Mouse (Mus musculus) layer of hippocampus, postnatal 10 days (tissue): ENCODE measurements at regions not wholly inside any gene's neighbourhood (a gene's known extent, or its start where the extent isn't known, plus 50 kb on each side); places are given as distances from the start of the nearest gene placed in this dataset.
A peak's percentile ranks its signal among the peaks of the same experiment; 100 is the strongest.

Source experiments
- DNase-seq, 2 experiments: peaks; one replicate each; pipeline ENCODE4 v3.0.0; 2021; ENCODE audit warnings: low spot score in 2 of 2

DNA sequence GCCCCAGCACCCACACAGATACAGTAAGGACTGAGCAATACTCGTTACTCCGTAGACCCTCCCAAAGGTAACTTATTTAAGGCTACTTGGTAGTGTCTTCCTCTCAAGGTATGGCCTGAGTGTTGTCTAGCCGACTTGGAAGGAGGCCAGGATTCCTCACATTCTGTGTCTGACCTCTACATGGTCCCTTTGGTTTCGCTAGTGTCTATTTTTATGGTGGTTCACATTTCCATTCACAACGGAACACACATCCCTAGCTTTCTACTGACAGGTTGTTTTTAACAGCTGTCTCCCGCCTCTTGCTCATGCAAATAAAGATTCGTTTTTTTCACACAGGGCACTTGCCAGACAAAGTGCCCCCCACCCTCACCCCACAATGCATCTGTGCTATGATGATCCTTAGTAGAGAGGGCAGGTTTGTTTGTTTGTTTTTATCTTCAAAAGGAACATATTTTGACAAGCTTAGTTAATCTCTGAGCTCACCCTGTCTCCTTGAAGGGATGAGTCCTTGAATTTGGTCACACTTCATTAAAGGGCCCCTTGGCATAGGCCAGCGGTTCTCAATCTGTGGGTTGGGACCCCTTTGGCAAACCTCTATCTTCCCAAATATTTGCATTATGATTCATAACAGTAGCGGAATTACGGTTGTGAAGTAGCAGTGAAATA is 52.7 kb downstream of the Phlda1 start:
- no peak for DNase-seq

DNA sequence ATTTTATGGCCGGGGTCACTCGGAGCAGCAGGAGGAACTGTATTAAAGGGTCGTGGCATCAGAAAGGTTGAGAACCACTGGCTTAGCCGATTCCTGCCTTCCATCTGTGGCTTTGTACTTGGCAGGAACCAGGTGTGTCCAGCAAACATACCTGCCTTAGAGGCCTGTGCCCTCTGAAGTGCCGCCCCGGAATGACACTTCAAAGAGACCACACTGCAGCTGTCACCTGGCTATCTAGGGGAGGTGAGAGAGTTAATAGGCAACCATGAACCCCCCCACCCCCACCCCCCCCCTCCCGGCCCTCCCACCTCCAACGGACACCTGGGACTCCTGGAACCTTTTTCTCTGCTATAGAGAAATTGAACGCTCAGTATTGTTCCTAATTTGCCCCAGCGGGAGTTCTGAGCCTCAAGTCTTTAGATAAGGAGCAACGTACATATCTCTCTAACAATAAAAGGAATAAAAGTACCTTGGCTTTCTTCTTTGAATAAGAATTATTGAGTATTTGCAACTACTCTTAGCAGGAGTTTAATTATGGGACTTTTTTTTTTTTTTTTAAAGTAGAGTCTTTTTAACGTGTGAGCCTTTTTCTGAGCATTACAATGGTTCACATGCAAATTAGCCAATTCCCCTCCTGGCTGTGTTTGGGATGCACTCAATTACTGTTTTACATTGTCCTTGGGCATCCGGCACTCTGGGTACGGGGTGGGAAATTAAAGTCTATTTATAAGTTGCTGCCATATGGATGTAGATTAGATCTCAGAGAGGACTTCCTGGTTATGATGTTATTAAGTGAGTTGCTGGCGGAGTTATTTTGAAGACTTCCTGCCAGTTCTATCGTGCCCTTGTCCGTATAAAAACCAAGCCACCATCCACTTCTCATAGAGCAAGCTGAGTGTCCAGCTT is 53.5 kb downstream of the Phlda1 start:
- DNase-seq, result no peak

DNA sequence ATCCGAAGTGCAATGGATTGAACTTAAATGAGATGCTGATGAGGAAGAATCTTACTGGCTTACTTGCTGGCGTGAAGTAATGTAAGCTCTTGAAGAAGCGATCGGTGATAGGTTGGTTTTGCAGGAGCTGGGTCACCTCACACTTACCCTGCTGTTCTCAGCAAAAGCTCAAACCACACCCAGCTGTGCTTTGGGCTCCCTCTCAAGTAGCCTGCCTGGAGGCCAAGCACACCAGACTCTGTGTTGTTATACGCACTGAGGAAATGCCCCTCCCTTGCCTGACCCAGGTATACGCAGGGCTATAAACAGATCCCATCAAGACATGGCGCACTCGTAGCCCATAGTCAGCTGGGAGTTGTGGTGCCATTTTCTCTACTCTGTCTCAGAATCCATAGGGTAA is 56.5 kb downstream of the Phlda1 start:
- no peak for DNase-seq

DNA sequence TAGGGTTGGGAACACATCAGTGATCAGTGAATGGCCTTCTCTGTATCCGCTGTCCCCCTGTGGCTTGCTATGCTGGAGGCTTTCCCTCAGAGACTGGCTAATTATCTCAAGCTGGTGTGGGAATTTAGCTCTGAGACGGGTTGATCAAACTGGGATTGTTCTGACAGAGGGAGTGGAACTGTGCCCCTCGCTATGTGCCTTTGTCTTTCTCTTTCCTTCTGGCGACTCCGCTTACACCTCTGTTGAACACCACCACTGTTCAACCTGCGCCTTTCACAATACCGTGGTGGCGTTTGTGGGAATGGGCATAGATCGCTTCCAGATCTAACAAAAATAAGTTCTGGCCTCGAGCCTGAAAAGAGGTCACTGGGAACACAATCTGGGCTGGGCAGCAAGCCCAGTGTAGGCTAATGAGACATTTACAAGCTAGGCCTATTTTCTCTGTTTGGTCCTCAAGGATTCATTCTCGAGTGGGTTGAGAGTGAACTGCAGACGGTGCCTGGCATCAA is 60.8 kb downstream of the Phlda1 start:
- peak; percentile 78 to 80 for DNase-seq

DNA sequence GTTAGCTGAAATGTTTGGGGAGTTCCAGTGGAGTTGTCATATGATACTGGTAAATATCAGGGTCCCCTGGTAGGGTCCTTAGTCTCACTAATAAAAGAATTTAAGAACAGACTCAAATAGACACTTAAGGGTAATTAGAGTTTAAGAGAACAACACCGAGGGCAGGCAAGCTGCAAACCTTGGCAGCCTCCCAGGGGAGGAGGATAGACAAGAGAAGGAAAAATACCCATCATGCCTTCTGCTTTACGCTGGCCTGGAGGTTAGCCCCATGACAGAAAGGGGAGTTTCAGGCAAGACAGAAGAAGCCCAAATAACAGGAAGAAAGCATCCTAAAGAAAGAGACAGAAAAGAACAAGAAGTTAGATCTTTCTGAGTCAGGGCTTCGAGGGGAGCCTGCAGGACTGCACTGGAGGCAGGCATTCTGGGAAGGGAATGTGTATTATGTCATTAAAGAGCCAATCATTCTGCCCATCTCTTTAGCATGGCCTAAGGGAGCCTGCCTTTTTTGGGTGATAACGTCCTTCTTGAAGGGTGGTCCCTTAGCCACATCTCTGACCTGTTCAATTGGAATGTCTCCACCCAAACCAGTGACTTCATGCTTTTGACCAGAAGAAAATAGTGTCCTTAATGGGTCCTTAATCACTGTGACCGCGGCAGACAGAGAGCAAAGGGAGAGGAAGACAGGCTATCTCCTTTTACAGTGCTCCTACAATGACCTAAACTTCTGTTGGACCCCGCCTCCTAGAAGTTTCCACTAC is 64.6 kb downstream of the Phlda1 start:
- DNase-seq, result no peak

DNA sequence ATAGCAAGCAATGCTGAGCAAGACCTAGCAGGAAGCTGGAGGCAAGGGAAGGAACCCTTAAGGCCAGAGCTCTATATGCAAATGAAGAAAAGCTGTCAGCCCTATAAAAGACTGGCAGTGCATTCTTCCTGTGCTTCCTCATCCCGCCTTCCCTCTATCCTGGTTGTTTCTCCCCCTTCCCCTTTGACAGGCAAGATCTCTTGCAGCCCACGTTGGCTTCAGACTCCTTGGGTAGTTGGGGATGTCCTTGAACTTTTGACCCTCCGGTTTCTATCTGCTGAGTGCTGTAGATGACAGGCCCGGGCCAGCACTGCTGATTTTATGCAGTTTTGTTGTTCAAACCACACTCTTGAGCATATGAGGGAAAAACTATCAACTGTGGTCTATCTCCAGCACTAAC is 68.1 kb downstream of the Phlda1 start:
- DNase-seq, result no peak

DNA sequence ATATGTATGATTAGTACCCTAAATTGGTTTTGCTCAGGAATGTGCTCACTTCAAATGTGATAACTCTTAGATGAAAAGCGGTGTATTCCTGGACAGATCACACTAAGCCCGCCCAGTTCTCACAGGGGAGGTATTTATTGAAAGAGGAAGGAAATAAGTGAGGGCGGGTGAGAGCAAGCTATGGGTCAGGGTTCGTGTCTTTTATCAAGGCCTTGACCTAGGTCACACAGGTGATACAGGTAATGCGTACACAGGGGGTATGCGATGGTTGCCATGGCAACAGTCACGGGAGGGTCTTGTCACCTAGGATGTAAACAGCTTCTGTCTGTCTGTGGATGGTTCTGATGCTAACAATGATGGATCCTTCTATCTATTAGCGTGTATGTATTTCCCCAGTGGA is 68.7 kb downstream of the Phlda1 start:
- DNase-seq, result no peak

DNA sequence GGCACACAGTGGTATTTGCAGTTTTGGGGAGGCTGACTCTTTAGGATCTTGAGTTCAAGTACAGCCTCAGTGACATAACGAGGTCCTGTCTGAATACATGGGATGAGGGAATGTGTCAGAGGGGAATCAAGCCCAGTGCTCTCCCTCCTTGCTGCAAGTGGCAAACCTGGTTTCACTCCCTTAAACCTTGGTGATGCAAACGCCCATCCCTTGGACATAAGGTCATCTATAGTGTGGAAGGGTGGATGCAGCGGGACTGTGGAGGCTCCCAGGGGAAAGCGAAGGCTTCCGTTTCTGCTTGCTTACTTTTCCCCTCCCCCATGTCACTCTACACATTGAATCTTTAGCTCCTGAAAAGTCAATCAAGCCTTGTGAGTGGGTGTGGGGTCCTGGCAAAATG is 69.2 kb downstream of the Phlda1 start:
- DNase-seq, result no peak

DNA sequence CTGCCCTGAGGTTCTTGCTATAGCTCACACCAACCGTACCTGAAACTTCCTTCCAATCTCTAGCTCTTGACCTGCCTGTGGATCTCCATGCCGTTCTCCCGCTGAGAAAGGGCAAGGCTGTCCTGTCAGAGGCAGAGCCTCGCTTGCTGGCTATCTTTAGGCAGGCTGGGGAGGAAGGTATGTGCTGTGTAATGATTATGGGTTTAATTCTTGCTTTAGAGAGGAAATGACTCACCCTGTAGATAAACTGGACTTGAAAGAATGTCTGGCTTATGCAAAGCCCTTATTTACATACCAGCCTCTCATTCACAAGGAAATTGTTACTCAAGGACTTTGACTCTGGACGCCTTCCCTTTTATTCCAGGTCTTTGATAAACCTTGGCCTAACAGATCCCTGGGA is 69.8 kb downstream of the Phlda1 start:
- no peak for DNase-seq

DNA sequence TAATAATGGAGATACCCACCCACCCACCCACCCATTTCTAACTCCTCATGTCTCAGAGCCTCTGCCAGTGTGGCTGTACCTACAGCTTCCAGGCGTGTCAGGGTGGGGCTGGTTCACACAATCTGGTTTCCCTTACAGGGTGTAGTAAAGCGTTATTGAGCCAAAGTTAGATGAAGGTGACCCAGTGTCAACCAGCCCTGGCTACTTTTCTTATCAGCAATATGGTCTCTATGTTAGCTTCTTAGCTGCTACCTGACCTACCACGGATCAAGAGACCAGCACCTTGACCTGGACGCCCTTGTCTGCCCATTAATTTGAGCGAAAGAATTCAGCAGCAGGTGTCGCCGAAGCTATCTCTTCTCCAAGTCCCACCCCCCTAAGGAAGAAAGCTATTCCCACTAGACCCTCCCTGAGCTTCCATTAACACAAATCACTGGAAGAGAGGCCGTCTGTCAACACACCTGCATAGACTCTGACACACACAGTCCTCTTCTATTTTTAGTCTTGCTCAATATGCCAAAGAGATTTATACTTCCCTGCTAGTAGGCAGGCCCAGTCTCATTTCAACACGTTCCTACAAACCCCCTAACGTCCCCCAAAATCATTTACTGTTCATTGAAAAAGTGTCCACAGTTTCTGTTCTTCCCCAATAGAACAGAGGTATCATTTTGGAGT is 70.4 kb downstream of the Phlda1 start:
- DNase-seq, result no peak

DNA sequence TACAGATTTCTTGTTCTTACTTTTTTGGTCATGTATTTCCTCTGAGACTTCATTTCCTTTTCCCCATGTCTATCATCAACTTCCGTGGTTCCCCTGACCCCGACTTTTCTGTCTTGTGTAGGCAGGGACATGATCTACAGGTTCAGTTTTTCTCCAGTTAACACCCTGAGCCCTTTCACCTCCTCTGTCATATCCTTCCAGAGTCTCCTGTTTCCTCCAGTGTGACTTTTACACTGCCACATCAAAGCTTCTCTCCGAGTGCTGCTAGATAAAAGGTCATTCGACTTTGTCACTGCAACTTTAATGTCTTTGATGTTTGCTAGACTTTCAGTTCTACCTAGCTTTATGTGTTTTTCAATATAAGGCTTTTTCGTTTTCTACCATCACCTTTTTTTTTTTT is 72.5 kb downstream of the Phlda1 start:
- no peak for DNase-seq

DNA sequence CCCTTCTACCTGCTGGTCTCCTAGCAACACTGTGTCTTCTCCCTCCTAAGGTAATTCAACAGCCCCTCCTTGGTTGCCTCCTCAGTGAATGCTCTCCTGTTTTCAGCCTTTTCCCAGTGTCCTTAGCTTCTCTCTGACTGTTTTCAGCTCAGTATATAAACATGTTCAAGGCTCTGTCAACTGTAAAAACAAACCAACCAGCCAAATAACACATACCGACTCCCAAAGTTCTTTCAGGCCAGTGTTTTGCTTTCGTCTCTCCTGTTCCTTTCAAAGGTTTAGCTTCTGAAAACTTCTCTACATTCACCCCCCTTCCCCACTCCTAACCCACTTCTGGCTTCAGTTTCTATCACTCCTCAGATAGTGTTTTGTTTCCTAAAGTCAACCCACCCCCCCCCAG is 73.4 kb downstream of the Phlda1 start:
- DNase-seq, result no peak

DNA sequence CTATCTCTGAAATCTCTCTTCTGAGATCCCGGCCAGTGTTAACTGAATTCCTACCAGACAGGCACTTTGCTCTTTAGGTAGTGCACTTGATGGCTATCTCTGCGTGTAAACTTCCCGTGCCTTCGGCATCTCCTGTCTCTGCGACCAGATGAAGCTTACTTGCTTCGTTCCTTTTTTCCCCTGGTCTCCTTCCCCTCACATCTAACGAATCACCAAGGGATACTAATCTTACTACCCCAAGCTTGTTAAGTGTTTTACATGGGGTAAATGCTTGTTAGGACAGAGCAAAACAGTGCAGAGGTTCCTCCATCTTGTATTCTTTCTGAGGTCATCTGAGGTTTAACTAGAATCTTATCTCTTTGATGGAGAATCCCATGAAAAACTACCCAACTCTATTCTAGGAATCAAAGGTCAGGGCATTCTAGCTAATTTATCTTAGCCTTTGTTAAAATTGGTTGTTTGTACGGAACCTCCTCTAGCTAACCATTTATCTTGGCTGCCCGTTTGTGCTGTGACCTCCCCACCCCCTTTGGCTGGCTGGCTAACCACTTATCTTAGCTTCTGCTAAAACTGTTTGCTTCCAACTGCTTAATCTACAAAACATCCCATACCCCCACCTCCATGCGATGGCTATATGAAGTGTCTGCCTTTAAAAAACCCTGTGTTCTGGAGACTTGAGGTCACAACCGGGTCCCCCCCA is 74.5 kb downstream of the Phlda1 start:
- DNase-seq, result no peak

DNA sequence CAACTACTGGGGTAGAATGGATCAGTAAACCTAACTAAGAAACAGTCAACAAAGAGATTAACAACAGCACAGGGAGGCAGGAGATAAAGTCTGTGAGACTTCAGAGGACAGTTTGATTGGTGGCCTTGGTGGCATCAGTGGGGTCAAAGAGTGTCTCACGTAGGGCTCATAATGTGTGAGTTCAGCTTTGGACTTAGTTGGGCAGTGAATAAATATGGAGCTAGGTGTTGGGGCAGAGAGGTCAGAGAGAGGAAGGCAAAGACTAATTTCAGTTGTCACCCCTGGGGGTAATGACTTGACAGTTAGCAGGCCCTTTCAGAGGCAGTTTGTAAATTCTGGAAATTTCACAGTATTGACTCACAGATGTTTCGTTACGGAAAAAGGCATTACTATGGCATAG is 75.8 kb downstream of the Phlda1 start:
- DNase-seq, result no peak

DNA sequence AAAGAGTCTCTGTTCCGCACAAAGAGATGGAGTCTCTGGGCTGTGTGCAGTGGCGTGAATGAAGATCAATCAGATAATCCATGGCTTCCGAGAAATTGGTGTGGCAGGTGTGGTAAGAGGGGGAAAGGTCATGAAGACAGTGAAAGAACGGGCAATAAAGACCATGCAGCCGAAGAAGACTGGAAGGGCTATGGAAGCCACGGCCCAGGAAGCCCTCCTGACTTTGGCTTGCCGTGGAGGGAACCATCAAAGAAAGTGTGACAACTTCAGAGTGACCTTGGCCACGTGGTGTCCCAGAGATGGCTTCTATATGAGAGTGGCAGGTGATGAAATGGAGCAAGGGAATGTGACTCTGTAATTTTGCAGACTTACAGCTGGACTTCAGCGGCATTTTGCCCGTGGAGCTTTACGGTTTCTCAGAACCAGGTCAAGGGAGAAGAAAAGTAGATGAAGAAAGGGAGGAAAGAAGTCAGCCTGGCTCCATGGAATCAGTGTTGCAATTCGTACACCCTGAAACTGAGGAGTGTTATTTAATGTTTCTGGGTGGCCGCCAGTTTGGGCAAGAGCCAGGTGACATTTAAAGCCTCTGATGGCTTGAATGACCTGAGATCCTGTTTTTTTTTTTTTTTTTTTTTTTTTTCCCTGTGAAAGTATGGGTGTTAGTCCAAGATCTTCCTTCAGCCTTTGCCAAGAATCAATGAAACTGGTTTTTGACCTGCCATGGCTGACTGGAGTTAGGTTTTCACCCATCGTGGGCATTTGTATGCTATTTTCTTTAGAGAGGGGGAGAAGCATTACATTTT is 76.4 kb downstream of the Phlda1 start:
- no peak for DNase-seq

DNA sequence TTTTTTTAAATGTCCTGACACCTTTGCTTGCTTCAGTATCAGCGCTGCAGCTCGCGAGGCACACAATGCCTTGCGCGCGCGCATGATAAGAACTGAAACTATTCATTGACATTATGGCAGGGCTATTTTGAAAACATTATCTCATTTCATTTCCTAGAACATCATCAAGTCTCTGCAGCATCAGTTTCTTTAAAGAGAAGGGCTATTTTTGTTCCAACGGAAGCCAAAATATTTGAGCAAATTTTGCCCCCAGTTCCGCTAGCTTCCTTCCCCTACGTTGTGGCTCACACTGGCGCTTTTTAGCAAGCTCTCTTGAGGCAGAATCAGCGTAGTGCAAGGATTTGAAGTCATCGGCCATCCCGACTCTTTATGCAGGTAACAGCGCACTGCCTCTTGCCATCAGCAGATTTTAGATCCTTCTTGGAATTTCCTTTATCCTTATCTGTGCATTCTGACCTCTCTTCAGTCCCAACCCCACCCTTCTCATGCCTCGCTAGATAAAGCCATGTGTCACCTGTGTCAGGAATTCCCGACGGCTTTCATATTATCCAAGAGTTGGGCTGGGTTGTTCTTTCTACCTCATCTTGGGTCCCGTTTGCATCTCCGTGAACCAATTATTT is 77.1 kb downstream of the Phlda1 start:
- no peak for DNase-seq

DNA sequence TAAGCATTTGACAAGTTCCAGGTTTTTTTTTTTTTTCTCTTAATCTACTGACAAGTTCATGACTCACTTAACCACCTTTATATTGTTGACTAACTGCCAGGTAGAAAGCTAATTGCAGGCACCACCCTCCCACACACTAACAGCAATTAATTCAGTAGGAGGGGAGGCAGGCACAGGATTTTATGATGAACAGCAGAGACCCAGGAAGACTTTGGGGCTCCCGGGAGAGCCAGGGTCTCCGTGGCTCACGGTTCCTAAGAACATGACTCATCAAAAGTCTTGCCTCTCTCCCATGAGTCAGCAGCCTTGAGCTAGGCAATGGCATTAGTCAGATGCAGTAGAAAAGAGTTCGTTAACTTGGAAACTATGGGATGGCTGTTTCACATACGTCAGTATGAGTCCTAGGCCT is 77.7 kb downstream of the Phlda1 start:
- DNase-seq, result no peak

DNA sequence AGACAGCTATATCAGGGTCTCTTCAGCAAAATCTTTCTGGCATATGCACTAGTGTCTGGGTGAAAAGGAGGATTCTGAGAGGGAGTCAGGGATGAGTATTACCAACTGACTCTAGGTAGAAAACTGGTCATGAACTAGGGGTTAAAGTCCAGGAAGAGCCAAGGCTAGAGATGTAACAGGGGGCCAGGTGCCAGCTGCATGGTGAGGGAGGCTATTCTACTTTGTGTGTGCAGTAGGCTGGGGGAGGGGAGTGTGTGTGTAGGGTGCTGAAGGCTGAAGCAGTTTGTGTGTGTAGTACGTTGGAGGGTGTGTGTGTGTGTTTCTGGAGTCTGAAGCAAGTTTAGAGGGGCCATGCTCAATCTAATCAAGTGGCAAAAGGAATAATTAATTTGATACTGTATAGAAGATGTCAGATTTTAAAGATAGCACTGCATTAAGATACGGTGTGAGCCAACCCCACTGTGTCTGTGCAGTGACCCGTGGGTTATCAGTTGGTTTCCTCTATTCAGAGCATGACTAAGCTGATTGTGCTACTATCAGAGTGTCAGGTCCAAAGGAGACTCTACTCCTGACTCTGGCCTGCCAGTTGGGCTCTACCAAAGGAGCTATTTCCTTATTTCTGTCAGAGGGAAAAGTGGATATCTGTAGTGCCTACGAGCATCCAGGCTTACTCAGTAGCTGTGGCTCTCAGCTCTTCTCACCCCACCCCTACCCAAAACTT is 82.0 kb downstream of the Phlda1 start:
- DNase-seq, result no peak

DNA sequence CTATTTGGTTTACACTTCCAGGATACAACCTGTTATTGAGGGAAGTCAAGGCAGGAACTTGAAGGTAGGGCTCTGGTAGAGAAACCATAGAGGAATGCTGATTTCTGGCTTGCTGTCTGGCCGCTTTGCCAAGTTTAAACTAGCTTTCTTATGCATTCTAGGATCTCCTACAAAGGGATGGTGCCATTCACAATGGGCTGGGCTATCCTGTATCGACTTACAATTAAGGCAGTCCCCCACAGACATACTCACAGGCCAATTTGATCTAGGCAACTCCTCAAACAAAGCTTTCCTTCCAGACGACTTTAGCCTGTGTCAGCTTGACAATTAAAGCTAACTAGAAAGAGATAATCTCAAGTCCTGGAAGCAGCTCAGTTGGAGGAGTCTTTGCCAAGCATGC is 83.1 kb downstream of the Phlda1 start:
- DNase-seq, result no peak
